Mouse (Mus musculus) forebrain, embryonic 13.5 days (tissue): ENCODE data around the gene Lsp1. TPM values are rescaled to one million over a fixed set of nuclear protein-coding genes. Genes with fewer than 3 reads are reported as not detected.

Source experiments
- ATAC-seq: fragments of 200-750 bp; cut with Nextera tagmentation; 2 replicates; pipeline ENCODE4 v1.8.0; 2017
- H3K27ac ChIP-seq: fragments of 300-500 bp; sonication (generic); 2 replicates; pipeline ENCODE4 v1.5.1; 2015; ENCODE audit warnings: inconsistent platforms, mild to moderate bottlenecking, moderate library complexity
- H3K27me3 ChIP-seq: fragments of 300-500 bp; sonication (generic); 2 replicates; pipeline ENCODE4 v1.6.1; 2015; ENCODE audit warnings: mild to moderate bottlenecking, inconsistent platforms
- H3K36me3 ChIP-seq: fragments of 300-500 bp; sonication (generic); 2 replicates; pipeline ENCODE4 v1.6.1; 2015; ENCODE audit warnings: mild to moderate bottlenecking, inconsistent platforms; ENCODE audit not compliant: poor library complexity, severe bottlenecking
- H3K4me1 ChIP-seq: fragments of 300-500 bp; sonication (generic); 2 replicates; pipeline ENCODE4 v1.6.1; 2015; ENCODE audit warnings: inconsistent platforms
- H3K4me2 ChIP-seq: fragments of 300-500 bp; sonication (generic); 2 replicates; pipeline ENCODE4 v1.6.1; 2015; ENCODE audit warnings: inconsistent platforms, mild to moderate bottlenecking, moderate library complexity
- H3K4me3 ChIP-seq: fragments of 300-500 bp; sonication (generic); 2 replicates; pipeline ENCODE4 v1.5.1; 2015; ENCODE audit warnings: mild to moderate bottlenecking, inconsistent platforms
- H3K9ac ChIP-seq: fragments of 300-500 bp; sonication (generic); 2 replicates; pipeline ENCODE4 v1.6.1; 2015; ENCODE audit warnings: mild to moderate bottlenecking, inconsistent platforms
- H3K9me3 ChIP-seq: fragments of 300-500 bp; sonication (generic); replicated peaks from 2 replicates; pipeline ENCODE4 v1.6.1; 2016; ENCODE audit warnings: inconsistent platforms
- WGBS: fragments of 180-500 bp; shearing (Covaris S2); methylation state at CpG from one replicate; pipeline ENCODE4 v1.1.7; 2015; 5-methylcytosine and 5-hydroxymethylcytosine counted together
- polyA plus RNA-seq: library from polyadenylated mRNA; unstranded; fragments of >200 nt; fragmentation: Nextera tagmentation; extraction: Ambion mirVana; gene quantifications from 2 replicates; pipeline ENCODE4 v1.2.1, GENCODE M21; 2015

Lsp1 gene
- 4.2 TPM in 2 replicates for polyA plus RNA-seq

DNA sequence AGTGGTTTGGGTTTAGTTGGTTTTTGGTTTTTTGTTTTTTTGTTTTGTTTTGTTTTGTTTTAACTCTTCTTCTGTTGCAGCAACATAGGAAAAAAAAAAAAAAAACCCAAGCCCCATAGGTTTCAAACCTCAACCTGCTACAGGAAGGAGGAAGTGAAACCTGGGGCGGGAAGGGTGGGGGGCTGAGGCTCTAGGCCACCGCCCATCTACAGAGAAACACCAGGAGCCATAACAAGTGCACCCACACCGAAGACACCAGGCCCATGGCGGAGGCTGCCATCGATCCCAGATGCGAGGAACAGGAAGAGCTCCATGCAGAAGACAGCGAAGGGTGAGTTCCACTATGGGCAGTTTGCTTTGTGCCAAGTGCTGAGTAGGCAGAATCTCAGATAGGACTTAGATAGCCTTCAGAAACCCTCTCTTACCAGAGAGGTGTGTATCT lies at the start of gene Lsp1:
Gene Lsp1 (plus strand): TSS at position 174 of the 442 bp plus-strand sequence.
- Histone ChIP-seq H3K27ac (no peak within 1 kb of the TSS), H3K9me3 (no peaks in the 10 kb centered on the region), H3K27me3 (no peaks in the 10 kb centered on the region), H3K9ac (no peak within 1 kb of the TSS), H3K36me3 (no peaks in the 10 kb centered on the region), H3K4me3 (no peak within 1 kb of the TSS), H3K4me1 (peaks cover 19% of the 10 kb centered on the region), H3K4me2 (no peak within 1 kb of the TSS)
- no peak for ATAC-seq
- 97% methylated on average over 7 of the region's 7 CpGs for WGBS

DNA sequence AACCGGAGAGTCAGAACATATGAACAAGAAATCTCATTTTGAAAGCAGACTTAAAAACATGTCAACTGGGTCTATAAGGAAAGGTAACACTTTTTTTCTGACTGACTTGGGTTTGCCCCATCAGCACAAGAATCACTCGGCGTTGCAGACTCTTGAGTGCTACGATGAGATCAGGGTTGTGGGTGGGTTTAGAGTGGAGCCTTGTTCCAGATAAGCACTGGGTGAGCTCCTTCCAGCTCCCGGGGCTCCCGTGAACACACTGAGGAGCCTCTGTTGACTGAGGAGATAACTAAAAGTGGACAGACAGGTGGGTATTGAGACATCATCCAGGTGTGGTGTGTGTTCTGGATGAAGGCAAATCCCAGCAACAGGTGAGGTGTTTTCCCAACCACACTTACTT lies 47.3 kb upstream of the Lsp1 start:
- no peak overlapping the region for H3K4me3 ChIP-seq
- H3K27ac ChIP-seq: no peak overlapping the region
- no peak overlapping the region for H3K4me2 ChIP-seq
- H3K9ac ChIP-seq: no peak overlapping the region
- H3K27me3 ChIP-seq: no peaks in the 10 kb centered on the region
- H3K9me3 ChIP-seq: no peaks in the 10 kb centered on the region
- H3K36me3 ChIP-seq: no peaks in the 10 kb centered on the region
- H3K4me1 ChIP-seq: no peaks in the 10 kb centered on the region
- ATAC-seq: no peak
- 93% methylated on average over 6 of the region's 6 CpGs for WGBS

DNA sequence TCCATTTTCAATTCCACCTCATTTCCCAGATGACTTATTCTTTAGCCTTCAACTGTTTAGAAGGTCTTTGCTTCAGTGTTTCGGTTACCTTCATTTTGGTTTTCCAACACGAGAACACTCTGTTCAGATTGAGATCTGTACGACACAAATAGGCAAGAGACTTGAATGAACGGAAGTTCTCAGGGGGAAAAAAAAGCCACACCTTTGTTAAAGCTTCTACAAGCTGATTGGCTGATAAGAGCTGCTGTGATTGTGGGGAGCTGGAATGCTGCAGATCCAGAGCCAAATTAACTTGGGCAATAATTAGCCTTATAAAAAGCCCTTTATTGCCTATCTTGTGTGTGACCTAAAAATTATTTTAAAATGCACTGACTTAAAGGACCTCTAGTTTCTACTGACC lies 45.3 kb upstream of the Lsp1 start:
- WGBS: 49% methylated on average over 4 of the region's 4 CpGs
- Histone ChIP-seq H3K4me3 (no peak overlapping the region), H3K4me2 (no peak overlapping the region), H3K27me3 (no peaks in the 10 kb centered on the region), H3K4me1 (no peaks in the 10 kb centered on the region), H3K27ac (no peak overlapping the region), H3K9me3 (no peaks in the 10 kb centered on the region), H3K36me3 (no peaks in the 10 kb centered on the region), H3K9ac (no peak overlapping the region)
- ATAC-seq: no peak

DNA sequence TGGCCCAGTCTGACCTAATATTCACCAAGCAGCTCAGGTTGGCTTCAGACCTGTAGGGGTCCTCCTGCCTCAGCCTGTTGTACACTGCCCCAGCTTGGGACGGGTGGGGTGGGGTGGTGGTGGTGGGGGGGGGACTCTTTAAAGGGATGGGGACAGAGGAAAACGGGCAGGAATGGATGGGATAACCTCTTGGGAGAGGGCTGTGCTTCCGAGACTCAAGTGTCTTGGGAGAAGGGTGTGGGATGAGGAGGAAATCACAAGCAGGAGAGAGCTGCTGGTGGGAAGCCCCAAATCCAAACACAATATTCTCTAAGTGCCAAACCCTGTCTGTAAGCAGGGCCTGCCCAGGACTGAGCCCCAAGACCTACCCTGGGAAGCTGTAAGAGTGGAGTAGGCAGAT lies 44.4 kb upstream of the Lsp1 start:
- 75% methylated on average over 3 of the region's 3 CpGs for WGBS
- Histone ChIP-seq H3K9me3 (no peaks in the 10 kb centered on the region), H3K9ac (no peak overlapping the region)

DNA sequence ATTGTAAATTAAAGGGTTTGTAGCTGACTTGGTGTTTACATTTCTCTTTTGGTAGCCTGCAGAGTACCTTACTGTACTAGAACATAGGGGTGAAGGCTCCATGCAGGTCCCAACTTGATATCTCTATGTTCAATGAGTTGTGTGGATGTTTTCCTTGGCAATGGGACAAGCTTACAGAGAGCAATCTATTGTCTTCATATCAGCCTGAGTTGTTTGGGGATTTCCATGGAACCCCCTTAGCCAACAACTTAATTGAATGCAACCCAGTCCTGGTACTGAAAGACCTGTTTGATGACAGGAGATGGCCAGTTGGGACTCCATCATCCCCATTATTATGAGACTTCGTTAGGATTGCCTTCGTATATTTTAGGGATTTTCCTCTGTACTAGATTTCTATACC lies 42.6 kb upstream of the Lsp1 start:
- no peak overlapping the region for H3K4me3 ChIP-seq
- H3K4me1 ChIP-seq: no peaks in the 10 kb centered on the region
- no peak overlapping the region for H3K9ac ChIP-seq
- no peaks in the 10 kb centered on the region for H3K27me3 ChIP-seq
- no peaks in the 10 kb centered on the region for H3K36me3 ChIP-seq
- no peak overlapping the region for H3K27ac ChIP-seq
- no peak overlapping the region for H3K4me2 ChIP-seq
- WGBS: 92% methylated on average over 2 of the region's 2 CpGs
- no peaks in the 10 kb centered on the region for H3K9me3 ChIP-seq
- no peak for ATAC-seq

More for the DNA sequence above, 44.4 kb upstream of the Lsp1 start:
- no peaks in the 10 kb centered on the region for H3K36me3 ChIP-seq
- no peaks in the 10 kb centered on the region for H3K4me1 ChIP-seq
- H3K27ac ChIP-seq: no peak overlapping the region
- no peak overlapping the region for H3K4me3 ChIP-seq
- ATAC-seq: no peak
- no peaks in the 10 kb centered on the region for H3K27me3 ChIP-seq
- no peak overlapping the region for H3K4me2 ChIP-seq

DNA sequence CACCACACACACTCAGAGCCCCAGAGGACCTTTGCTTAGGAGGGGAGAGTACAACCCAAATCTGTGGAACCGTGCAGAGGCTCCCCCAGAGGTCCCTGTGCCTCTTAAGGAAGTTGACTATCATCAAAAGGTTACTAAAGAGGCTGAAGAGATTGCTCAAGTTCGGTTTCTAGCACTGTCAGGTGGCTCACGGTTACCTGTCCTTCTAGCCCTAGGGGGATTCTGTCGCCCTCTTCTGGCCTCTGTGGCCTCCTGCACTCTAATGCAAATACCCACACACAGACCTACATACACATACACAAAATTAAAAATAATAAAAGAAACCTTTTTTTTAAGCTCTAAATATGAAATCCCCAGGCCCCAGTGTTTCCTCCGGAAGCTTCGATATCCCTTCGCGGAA lies 41.9 kb upstream of the Lsp1 start:
- Histone ChIP-seq H3K9ac (no peak overlapping the region), H3K4me2 (no peak overlapping the region), H3K36me3 (no peaks in the 10 kb centered on the region), H3K27me3 (no peaks in the 10 kb centered on the region), H3K9me3 (no peaks in the 10 kb centered on the region), H3K4me1 (no peaks in the 10 kb centered on the region), H3K4me3 (no peak overlapping the region), H3K27ac (no peak overlapping the region)
- no peak for ATAC-seq
- WGBS: 93% methylated on average over 8 of the region's 8 CpGs

DNA sequence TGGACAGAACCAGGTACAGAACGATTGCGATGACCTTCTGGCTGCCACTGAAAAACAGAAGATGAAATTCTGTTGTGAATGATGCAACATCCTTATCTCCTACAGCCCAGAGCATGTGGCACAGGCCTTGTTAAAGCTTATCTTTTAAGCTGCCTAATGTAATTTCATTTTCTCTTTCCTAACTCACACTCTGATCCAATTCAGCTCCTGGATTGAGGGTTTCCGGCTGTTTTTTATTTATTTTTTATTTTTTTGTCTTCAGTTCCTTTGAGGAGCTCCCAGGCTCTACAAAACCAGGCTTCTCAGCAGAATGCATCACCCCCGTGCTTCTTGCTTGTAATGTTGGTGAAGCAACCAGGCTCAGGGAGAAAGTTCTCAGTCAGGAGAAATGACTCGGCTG lies 40.7 kb upstream of the Lsp1 start:
- WGBS: 87% methylated on average over 5 of the region's 5 CpGs
- no peak for ATAC-seq
- Histone ChIP-seq H3K4me1 (no peaks in the 10 kb centered on the region), H3K36me3 (no peaks in the 10 kb centered on the region), H3K9ac (no peak overlapping the region), H3K4me2 (no peak overlapping the region), H3K9me3 (no peaks in the 10 kb centered on the region), H3K27me3 (no peaks in the 10 kb centered on the region), H3K4me3 (no peak overlapping the region), H3K27ac (no peak overlapping the region)

DNA sequence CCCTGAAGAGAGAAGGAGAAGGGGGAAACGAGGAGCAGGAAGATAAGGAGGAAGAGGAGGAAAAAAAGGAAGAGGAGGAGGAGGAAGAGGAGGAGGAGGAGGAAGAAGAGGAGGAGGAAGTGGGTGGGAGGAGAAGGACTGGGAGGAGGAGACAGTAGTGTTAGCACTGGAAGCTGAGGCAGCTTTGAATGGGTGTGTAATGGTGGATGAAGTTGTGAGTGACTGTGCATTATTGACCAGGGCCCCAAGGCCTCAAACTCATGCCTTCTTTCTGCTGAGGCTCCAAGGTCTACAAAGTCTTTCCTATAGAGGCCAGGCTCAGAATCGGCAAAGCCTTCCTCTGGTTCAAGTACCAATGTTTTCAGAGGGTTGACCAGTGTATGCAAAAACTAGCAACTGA lies 38.8 kb upstream of the Lsp1 start:
- H3K27ac ChIP-seq: no peak overlapping the region
- WGBS: 86% methylated on average over 2 of the region's 2 CpGs
- no peak overlapping the region for H3K9ac ChIP-seq
- ATAC-seq: no peak
- H3K4me3 ChIP-seq: no peak overlapping the region
- H3K9me3 ChIP-seq: no peaks in the 10 kb centered on the region
- no peaks in the 10 kb centered on the region for H3K36me3 ChIP-seq
- H3K4me2 ChIP-seq: no peak overlapping the region
- H3K4me1 ChIP-seq: no peaks in the 10 kb centered on the region
- H3K27me3 ChIP-seq: no peaks in the 10 kb centered on the region

DNA sequence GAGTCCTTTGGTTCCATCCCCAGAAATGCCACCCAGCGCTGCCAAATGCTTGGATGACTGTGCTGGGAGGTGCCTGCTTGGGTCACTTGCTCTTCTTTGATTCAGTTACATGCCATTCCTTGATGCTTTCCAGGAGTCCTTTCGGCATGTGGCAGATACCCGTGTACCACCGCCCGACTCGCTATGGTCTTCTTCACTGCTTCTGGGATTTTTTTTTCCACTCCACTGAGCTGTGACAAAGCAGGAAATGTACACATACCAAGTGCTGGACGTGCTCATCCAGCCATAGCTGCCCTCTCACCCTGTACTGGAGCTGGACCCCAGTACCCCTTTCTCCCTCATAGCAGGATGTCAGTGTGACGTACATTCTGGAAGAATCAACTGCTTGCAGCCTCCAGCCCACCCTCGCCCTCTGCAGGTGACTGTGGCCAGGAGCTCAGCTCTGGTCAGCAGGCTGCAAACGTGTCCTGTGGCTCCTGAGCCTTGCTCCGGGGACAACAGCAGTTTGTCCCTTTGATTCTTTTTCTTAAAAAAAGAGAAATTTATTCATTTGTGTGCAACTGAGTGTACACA lies 34.9 kb upstream of the Lsp1 start:
- Histone ChIP-seq H3K27ac (no peak overlapping the region), H3K9ac (no peak overlapping the region), H3K4me2 (no peak overlapping the region), H3K27me3 (no peaks in the 10 kb centered on the region; the same call in 1 of the 2 replicates), H3K4me1 (peaks cover 11% of the 10 kb centered on the region), H3K4me3 (no peak overlapping the region), H3K9me3 (no peaks in the 10 kb centered on the region), H3K36me3 (no peaks in the 10 kb centered on the region)
- ATAC-seq: no peak
- 52% methylated on average over 11 of the region's 11 CpGs for WGBS

DNA sequence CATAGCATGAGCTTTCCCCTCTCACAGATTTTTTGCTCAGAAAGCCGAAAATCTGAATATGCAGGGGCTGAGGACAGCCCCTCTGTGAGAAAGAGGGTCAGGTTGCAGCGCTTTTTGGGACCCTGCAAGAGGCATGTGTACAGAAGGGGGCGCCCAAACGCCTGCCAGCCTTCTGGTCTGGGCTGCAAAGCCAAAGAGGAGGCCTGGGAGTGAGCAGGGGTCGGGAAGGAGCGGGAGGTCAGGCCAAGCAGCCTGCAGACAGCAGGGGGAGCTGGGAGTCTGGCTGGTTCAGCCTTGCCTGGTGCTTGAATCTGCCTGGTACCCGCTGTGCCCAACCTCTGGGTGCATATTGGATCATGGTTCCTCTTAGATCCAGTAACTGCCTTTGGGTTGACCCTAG lies 32.4 kb upstream of the Lsp1 start:
- 3% methylated on average over 7 of the region's 7 CpGs for whole genome bisulfite sequencing
- no peak overlapping the region for H3K27ac ChIP-seq
- no peak for ATAC-seq
- peaks cover 19% of the 10 kb centered on the region for H3K4me1 ChIP-seq
- no peaks in the 10 kb centered on the region for H3K9me3 ChIP-seq
- H3K36me3 ChIP-seq: no peaks in the 10 kb centered on the region
- no peak overlapping the region for H3K4me3 ChIP-seq
- H3K27me3 ChIP-seq: no peaks in the 10 kb centered on the region; the same call in 1 of the 2 replicates
- H3K9ac ChIP-seq: no peak overlapping the region
- H3K4me2 ChIP-seq: no peak overlapping the region

DNA sequence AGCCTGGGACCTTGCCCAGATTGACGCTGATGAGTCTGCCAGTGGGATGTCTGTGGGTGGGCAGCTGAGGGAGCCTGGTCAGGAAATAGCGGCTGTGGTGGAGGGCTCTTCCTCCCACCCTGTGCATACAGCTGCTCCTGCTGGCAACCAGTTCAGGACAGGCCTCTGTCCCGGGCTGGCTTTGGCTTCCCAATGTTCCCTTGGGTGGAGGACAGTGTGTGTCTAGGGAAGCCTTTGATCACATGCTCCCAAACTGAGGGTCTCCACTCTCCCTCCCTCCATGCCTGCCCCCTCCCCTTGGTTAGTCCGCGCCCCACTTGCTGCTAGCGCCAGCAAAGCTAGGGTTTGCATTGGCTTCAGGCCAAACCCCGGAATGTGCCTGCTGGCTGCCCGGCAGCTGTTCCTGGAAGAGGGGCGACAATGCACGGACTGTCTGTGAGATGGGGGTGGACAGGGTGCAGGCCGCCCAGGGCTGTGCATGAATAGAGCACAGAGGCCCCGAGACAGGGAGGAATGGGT lies 30.4 kb upstream of the Lsp1 start:
- H3K4me1 ChIP-seq: peaks cover 19% of the 10 kb centered on the region
- H3K27ac ChIP-seq: peak overlapping the region; percentile 54; the same call in 1 of the 2 replicates
- H3K9me3 ChIP-seq: no peaks in the 10 kb centered on the region
- no peaks in the 10 kb centered on the region; the same call in 1 of the 2 replicates for H3K27me3 ChIP-seq
- no peak overlapping the region; the same call in 1 of the 2 replicates for H3K9ac ChIP-seq
- ATAC-seq: peak; percentile 87
- peak overlapping the region; percentile 34; the same call in 1 of the 2 replicates for H3K4me2 ChIP-seq
- 29% methylated on average over 12 of the region's 12 CpGs for WGBS
- no peak overlapping the region for H3K4me3 ChIP-seq
- H3K36me3 ChIP-seq: no peaks in the 10 kb centered on the region

DNA sequence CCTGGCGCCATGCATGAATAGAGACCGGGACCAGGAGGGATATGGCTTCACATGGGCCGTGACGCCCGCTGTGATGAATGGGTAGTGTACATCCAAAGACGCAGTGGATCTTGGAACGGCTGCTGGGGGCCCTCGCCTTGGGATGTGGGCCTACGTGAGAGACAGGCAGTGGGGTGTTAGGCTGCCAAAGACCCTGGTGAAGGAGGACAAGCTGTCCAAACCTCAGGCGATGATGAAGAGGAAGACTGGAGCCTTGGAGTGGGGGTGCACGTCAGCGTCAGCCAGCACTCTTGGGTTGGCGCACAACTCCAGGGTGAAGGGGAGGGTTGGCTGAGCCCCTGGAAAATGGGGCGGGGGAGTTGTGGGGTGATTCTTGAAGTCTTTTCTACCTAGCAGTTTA lies 29.5 kb upstream of the Lsp1 start:
- no peak overlapping the region; the same call in 1 of the 2 replicates for H3K27ac ChIP-seq
- peaks cover 19% of the 10 kb centered on the region for H3K4me1 ChIP-seq
- H3K4me3 ChIP-seq: no peak overlapping the region
- no peaks in the 10 kb centered on the region; the same call in 1 of the 2 replicates for H3K27me3 ChIP-seq
- no peak overlapping the region for H3K4me2 ChIP-seq
- 89% methylated on average over 14 of the region's 14 CpGs for WGBS
- H3K9ac ChIP-seq: no peak overlapping the region
- no peaks in the 10 kb centered on the region for H3K9me3 ChIP-seq
- no peaks in the 10 kb centered on the region for H3K36me3 ChIP-seq
- ATAC-seq: no peak

DNA sequence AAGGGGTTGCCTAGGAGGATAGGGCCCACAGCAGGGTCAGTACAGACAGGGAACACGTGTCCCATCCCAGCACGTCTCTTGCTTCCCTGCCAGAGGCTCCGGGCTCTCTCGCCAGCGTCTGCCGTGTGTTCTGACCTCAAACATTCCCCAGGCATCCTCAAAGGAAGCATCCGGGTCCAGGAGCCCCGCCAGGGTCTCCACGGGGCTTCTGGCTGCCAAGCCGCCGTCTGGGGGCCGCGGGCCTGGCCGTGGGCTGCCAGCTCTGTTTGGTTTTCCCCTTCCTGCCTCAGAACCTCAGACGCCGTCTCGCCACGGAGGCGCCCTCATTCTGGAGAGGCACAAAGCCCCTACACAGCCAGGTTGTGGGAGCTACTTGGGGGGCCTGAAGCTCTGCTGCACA lies 27.0 kb upstream of the Lsp1 start:
- Histone ChIP-seq H3K4me1 (peaks cover 19% of the 10 kb centered on the region), H3K27ac (no peak overlapping the region), H3K4me3 (no peak overlapping the region), H3K4me2 (no peak overlapping the region), H3K9ac (no peak overlapping the region), H3K27me3 (no peaks in the 10 kb centered on the region), H3K9me3 (no peaks in the 10 kb centered on the region), H3K36me3 (no peaks in the 10 kb centered on the region)
- 55% methylated on average over 19 of the region's 19 CpGs for WGBS
- no peak for ATAC-seq
